Mouse (Mus musculus) liver, postnatal 0 days (tissue): Measurements from ENCODE around the gene Flcn.

ENCODE experiments used
- CTCF ChIP-seq: sonication (generic); IDR thresholded peaks from 2 replicates; pipeline ENCODE4 v1.5.1; 2016; ENCODE audit warnings: antibody characterized with exemption, low read depth
- EP300 ChIP-seq: IDR thresholded peaks from 2 replicates; pipeline ENCODE4 v1.6.1; 2016; ENCODE audit warnings: antibody characterized with exemption, low read depth, mild to moderate bottlenecking

DNA sequence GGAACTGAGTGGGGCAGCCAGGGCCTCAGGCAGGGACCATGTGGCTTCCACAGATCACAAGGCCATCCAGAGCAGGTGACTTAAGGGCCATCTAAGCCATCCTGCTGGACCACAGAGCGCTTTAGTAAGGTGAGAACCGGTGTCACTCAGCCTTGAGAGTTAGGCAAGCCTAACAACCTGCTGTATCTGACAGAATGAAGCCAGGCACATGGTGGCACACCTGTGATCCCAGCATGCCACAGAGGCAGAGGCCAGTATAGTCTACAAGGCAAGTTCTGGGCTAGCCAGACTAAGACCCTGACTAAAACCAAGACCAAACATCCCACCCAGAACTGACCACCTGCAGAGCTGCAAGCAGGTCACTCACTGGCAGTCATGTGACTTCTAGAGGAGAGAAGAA lies 4.2 kb downstream of the Flcn start:
- no peak for TF ChIP-seq CTCF
- no peak for TF ChIP-seq EP300
